Mouse (Mus musculus) cerebellum, adult 9-11 months (tissue): ENCODE data around the gene 4931428F04Rik.

Source experiments
- DNase-seq: peaks from one replicate; pipeline ENCODE4 v3.0.0; 2022

Gene 4931428F04Rik

GRCm38 (mm10) chr8:105289805-105290460 lies at the start of gene 4931428F04Rik:
TSS of gene 4931428F04Rik (minus strand) at chr8:105289864.
- peak; percentile 87 for DNase-seq

- DNase-seq: no peak
These were observed 49.3 kb upstream of the 4931428F04Rik start for GRCm38 (mm10) chr8:105338992-105339391.

- no peak for DNase-seq
These were observed 46.9 kb upstream of the 4931428F04Rik start for GRCm38 (mm10) chr8:105336373-105337130.

GRCm38 (mm10) chr8:105332523-105332922 lies 42.9 kb upstream of the 4931428F04Rik start:
- DNase-seq: no peak

GRCm38 (mm10) chr8:105331931-105332330 lies 42.3 kb upstream of the 4931428F04Rik start:
- DNase-seq: no peak

GRCm38 (mm10) chr8:105331469-105331868 lies 41.8 kb upstream of the 4931428F04Rik start:
- no peak for DNase-seq

GRCm38 (mm10) chr8:105330325-105330724 lies 40.7 kb upstream of the 4931428F04Rik start:
- no peak for DNase-seq

GRCm38 (mm10) chr8:105326968-105327367 lies 37.3 kb upstream of the 4931428F04Rik start:
- DNase-seq: no peak

GRCm38 (mm10) chr8:105326141-105326672 lies 36.5 kb upstream of the 4931428F04Rik start, which contains the start of the genes Lrrc29 and Tmem208:
TSS of gene Lrrc29 (minus strand) at chr8:105326278.
TSS of gene Tmem208 (plus strand) at chr8:105326354.
- DNase-seq: peak; percentile 97

- no peak for DNase-seq
These were observed 36.0 kb upstream of the 4931428F04Rik start for GRCm38 (mm10) chr8:105325641-105326093.

- DNase-seq: no peak
These were observed 33.5 kb upstream of the 4931428F04Rik start for GRCm38 (mm10) chr8:105323183-105323582.

- no peak for DNase-seq
These were observed 29.1 kb upstream of the 4931428F04Rik start for GRCm38 (mm10) chr8:105318662-105319190.

- no peak for DNase-seq
These were observed 28.3 kb upstream of the 4931428F04Rik start for GRCm38 (mm10) chr8:105317941-105318340.

GRCm38 (mm10) chr8:105315073-105315769 lies 25.6 kb upstream of the 4931428F04Rik start:
- peak; percentile 79 for DNase-seq

- DNase-seq: peak; percentile 51
These were observed 24.1 kb upstream of the 4931428F04Rik start for GRCm38 (mm10) chr8:105313622-105314402.

GRCm38 (mm10) chr8:105312891-105313481 lies 23.3 kb upstream of the 4931428F04Rik start:
- DNase-seq: peak; percentile 72

GRCm38 (mm10) chr8:105311718-105312117 lies 22.1 kb upstream of the 4931428F04Rik start:
- no peak for DNase-seq

- peak; percentile 72 for DNase-seq
These were observed 20.5 kb upstream of the 4931428F04Rik start for GRCm38 (mm10) chr8:105310118-105310517.

GRCm38 (mm10) chr8:105309142-105309847 lies 19.6 kb upstream of the 4931428F04Rik start:
- peak; percentile 98 for DNase-seq

GRCm38 (mm10) chr8:105308428-105308827 lies 18.8 kb upstream of the 4931428F04Rik start:
- DNase-seq: peak; percentile 70

- peak; percentile 64 for DNase-seq
These were observed 18.0 kb upstream of the 4931428F04Rik start for GRCm38 (mm10) chr8:105307670-105308069.
